Mouse (Mus musculus) midbrain, embryonic 16.5 days (tissue): Measurements from ENCODE around the gene Gm49325. TPM values are rescaled to one million over a fixed set of nuclear protein-coding genes. Genes with fewer than 3 reads are reported as not detected.
"Not testable (repeated sequence)": the region's sequence is repeated elsewhere in the genome, so short reads cannot be mapped to it uniquely, and the experiment has no call there.

ENCODE experiments used
- ATAC-seq: fragments of 200-750 bp; cut with Nextera tagmentation; 2 replicates; pipeline ENCODE4 v1.8.0; 2017; ENCODE audit warnings: moderate TSS enrichment
- H3K27ac ChIP-seq: fragments of 300-500 bp; sonication (generic); 2 replicates; pipeline ENCODE4 v1.5.1; 2014; ENCODE audit warnings: mild to moderate bottlenecking, low read length, mixed read lengths
- H3K27me3 ChIP-seq: fragments of 300-500 bp; sonication (generic); 2 replicates; pipeline ENCODE4 v1.6.1; 2014; ENCODE audit warnings: low read depth, low read length, mixed read lengths; ENCODE audit not compliant: control insufficient read depth, insufficient read depth
- H3K36me3 ChIP-seq: fragments of 300-500 bp; sonication (generic); 2 replicates; pipeline ENCODE4 v1.6.1; 2014; ENCODE audit warnings: mild to moderate bottlenecking, low read length, moderate library complexity, mixed read lengths; ENCODE audit not compliant: control insufficient read depth, insufficient read depth
- H3K4me1 ChIP-seq: fragments of 300-500 bp; sonication (generic); 2 replicates; pipeline ENCODE4 v1.6.1; 2014; ENCODE audit warnings: mild to moderate bottlenecking, low read length, mixed read lengths; ENCODE audit not compliant: control insufficient read depth, insufficient read depth
- H3K4me2 ChIP-seq: fragments of 300-500 bp; sonication (generic); 2 replicates; pipeline ENCODE4 v1.6.1; 2014; ENCODE audit warnings: mild to moderate bottlenecking, low read length, mixed read lengths
- H3K4me3 ChIP-seq: fragments of 300-500 bp; sonication (generic); 2 replicates; pipeline ENCODE4 v1.5.1; 2014; ENCODE audit warnings: low read depth, mild to moderate bottlenecking, low read length, moderate library complexity, mixed read lengths
- H3K9ac ChIP-seq: fragments of 300-500 bp; sonication (generic); 2 replicates; pipeline ENCODE4 v1.6.1; 2014; ENCODE audit warnings: low read depth, low read length, mixed read lengths
- H3K9me3 ChIP-seq: fragments of 300-500 bp; sonication (generic); replicated peaks from 2 replicates; pipeline ENCODE4 v1.6.1; 2014; ENCODE audit warnings: mild to moderate bottlenecking, low read length, mixed read lengths; ENCODE audit not compliant: control insufficient read depth, poor library complexity, severe bottlenecking
- WGBS: fragments of 180-500 bp; shearing (Covaris S2); extraction: QIAGEN DNeasy Blood & Tissue Kit; methylation state at CpG from one replicate; pipeline ENCODE4 v1.1.7; 2014; 5-methylcytosine and 5-hydroxymethylcytosine counted together
- polyA plus RNA-seq: library from polyadenylated mRNA; unstranded; fragments of >200 nt; fragmentation: Nextera tagmentation; extraction: Ambion mirVana; gene quantifications from 2 replicates; pipeline ENCODE4 v1.2.1, GENCODE M21; 2015

Gene Gm49325
- polyA plus RNA-seq, 1 experiment from 2014 or later, result 1.5 TPM

GRCm38 (mm10) chr10:77671519-77671918, 65.5 kb downstream of the Gm49325 start:
- Histone ChIP-seq H3K27me3 (0 out of 2 replicates have a peak, but pooled peaks cover 2% of the 10 kb centered on the region), H3K9me3 (no peaks in the 10 kb centered on the region), H3K9ac (no peak overlapping the region), H3K4me3 (no peak overlapping the region), H3K36me3 (no peaks in the 10 kb centered on the region), H3K27ac (no peak overlapping the region), H3K4me2 (no peak overlapping the region), H3K4me1 (no peaks in the 10 kb centered on the region)
- WGBS, result 89% methylated on average over 4 of the region's 4 CpGs
- no peak for ATAC-seq

GRCm38 (mm10) chr10:77673765-77674164, 67.8 kb downstream of the Gm49325 start:
- Histone ChIP-seq H3K27me3 (peaks cover 18% of the 10 kb centered on the region), H3K9ac (no peak overlapping the region), H3K4me2 (no peak overlapping the region), H3K4me1 (peaks cover 9% of the 10 kb centered on the region), H3K4me3 (no peak overlapping the region), H3K36me3 (no peaks in the 10 kb centered on the region), H3K27ac (no peak overlapping the region), H3K9me3 (no peaks in the 10 kb centered on the region)
- 57% methylated on average over 13 of the region's 13 CpGs for WGBS
- ATAC-seq, result no peak

GRCm38 (mm10) chr10:77677562-77677961, 71.6 kb downstream of the Gm49325 start:
- H3K9ac ChIP-seq, result peak overlapping the region; percentile 47
- ATAC-seq, result no peak; the same call in 1 of the 2 replicates
- 0% methylated on average over 35 of the region's 35 CpGs for WGBS
- H3K36me3 ChIP-seq, result no peaks in the 10 kb centered on the region
- H3K4me3 ChIP-seq, result peak overlapping the region; percentile 35
- H3K4me2 ChIP-seq, result peak overlapping the region; percentile 88
- no peak overlapping the region for H3K27ac ChIP-seq
- H3K27me3 ChIP-seq, result peaks cover 18% of the 10 kb centered on the region
- H3K9me3 ChIP-seq, result no peaks in the 10 kb centered on the region
- peaks cover 9% of the 10 kb centered on the region for H3K4me1 ChIP-seq

GRCm38 (mm10) chr10:77682994-77683393, 77.0 kb downstream of the Gm49325 start:
- peaks cover 6% of the 10 kb centered on the region; the same call in 1 of the 2 replicates for H3K4me1 ChIP-seq
- H3K9me3 ChIP-seq, result no peaks in the 10 kb centered on the region
- no peak overlapping the region for H3K27ac ChIP-seq
- no peak overlapping the region for H3K4me3 ChIP-seq
- H3K4me2 ChIP-seq, result no peak overlapping the region
- H3K9ac ChIP-seq, result no peak overlapping the region
- peaks cover 23% of the 10 kb centered on the region for H3K27me3 ChIP-seq
- ATAC-seq, result no peak
- no peaks in the 10 kb centered on the region for H3K36me3 ChIP-seq
- 75% methylated on average over 7 of the region's 7 CpGs for WGBS

- Histone ChIP-seq H3K4me1 (peaks cover 6% of the 10 kb centered on the region; the same call in 1 of the 2 replicates), H3K36me3 (no peaks in the 10 kb centered on the region), H3K9me3 (no peaks in the 10 kb centered on the region), H3K27me3 (peaks cover 17% of the 10 kb centered on the region), H3K27ac (no peak overlapping the region), H3K9ac (no peak overlapping the region), H3K4me3 (no peak overlapping the region), H3K4me2 (no peak overlapping the region)
- WGBS, result 31% methylated on average over 8 of the region's 8 CpGs
- ATAC-seq, result no peak
Measured at GRCm38 (mm10) chr10:77684181-77684580, 78.2 kb downstream of the Gm49325 start.

GRCm38 (mm10) chr10:77685895-77686664, 80.1 kb downstream of the Gm49325 start, which contains the start of gene Tspear:
TSS of gene Tspear (plus strand) at chr10:77686569.
- H3K9ac ChIP-seq, result no peak within 1 kb of the TSS
- no peak for ATAC-seq
- H3K4me3 ChIP-seq, result no peak within 1 kb of the TSS
- no peak within 1 kb of the TSS for H3K4me2 ChIP-seq
- peaks cover 9% of the 10 kb centered on the region; the same call in 1 of the 2 replicates for H3K4me1 ChIP-seq
- H3K36me3 ChIP-seq, result no peaks in the 10 kb centered on the region
- peaks cover 17% of the 10 kb centered on the region for H3K27me3 ChIP-seq
- no peaks in the 10 kb centered on the region for H3K9me3 ChIP-seq
- no peak within 1 kb of the TSS for H3K27ac ChIP-seq
- 10% methylated on average over 22 of the region's 22 CpGs for WGBS

GRCm38 (mm10) chr10:77687021-77687420, 81.0 kb downstream of the Gm49325 start:
- H3K9ac ChIP-seq, result no peak overlapping the region
- no peak for ATAC-seq
- H3K27ac ChIP-seq, result no peak overlapping the region

GRCm38 (mm10) chr10:77690356-77690807, 84.4 kb downstream of the Gm49325 start, which contains the start of gene Gm19402:
TSS of gene Gm19402 (minus strand) at chr10:77690757.
- not testable (repeated sequence) for ATAC-seq, H3K4me3 ChIP-seq, H3K9me3 ChIP-seq, H3K27ac ChIP-seq, H3K4me1 ChIP-seq, H3K36me3 ChIP-seq, H3K4me2 ChIP-seq
- H3K9ac ChIP-seq, result 0 out of 2 replicates have a peak within 1 kb of the TSS, but pooled peaks have one; percentile 13
- 64% methylated on average over 3 of the region's 3 CpGs for WGBS
- peaks cover 17% of the 10 kb centered on the region for H3K27me3 ChIP-seq

More at GRCm38 (mm10) chr10:77687021-77687420, 81.0 kb downstream of the Gm49325 start:
- 36% methylated on average over 10 of the region's 10 CpGs for WGBS
- Histone ChIP-seq H3K4me1 (peaks cover 9% of the 10 kb centered on the region; the same call in 1 of the 2 replicates), H3K4me3 (no peak overlapping the region), H3K27me3 (peaks cover 17% of the 10 kb centered on the region), H3K36me3 (no peaks in the 10 kb centered on the region), H3K9me3 (no peaks in the 10 kb centered on the region), H3K4me2 (no peak overlapping the region)
